Mouse (Mus musculus): ENCODE measurements around the gene Trp53rka. TPM values are rescaled to one million over a fixed set of nuclear protein-coding genes. Genes with fewer than 3 reads are reported as not detected.

Trp53rka gene
- 10.1 and 11.5 TPM in 2 replicates for polyA plus RNA-seq (2012; rRNA removed)

DNA sequence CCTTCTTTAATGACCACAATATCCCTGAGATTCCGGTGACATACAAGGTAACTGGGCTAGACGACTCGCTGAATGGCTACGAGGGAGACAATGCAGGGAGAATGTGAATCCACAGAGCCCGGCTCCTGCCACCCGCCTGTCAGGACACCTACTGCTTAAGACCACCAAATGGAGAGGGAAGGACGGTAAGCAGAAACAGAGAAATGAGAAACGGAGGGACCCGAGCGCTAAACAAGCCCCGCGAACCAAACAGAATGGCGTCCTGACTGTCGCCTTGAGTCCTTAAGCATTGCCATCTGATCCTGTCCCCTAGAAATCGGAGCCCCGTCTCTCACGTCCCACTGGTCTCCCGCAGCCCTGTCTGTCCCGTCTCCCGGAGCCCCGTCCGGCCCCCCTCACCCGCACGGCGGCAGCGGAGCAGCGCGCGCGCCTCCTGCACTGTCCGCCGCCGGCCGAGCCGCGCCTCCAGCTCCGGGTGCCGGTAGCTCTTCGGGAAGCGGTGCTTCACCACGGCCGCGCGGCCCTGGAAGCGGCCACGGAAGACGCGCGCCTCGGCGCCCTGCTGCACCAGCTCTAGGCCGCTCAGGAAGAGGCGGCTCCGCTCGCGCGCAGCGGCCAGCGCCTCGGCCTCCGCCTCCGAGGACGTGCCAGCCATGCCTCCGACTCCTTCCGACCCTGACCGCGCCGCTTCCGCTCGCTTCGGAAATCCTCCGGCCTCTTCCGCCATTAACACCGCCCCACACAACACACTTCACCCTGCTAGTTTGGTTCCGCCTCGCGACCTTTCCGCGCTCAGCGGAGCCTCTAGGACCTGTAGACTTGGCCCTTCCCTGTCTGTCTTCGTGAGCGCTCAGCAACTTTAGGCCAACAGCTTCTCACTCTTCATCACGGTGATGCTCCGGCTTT, at the start of gene Trp53rka:
Gene Trp53rka (minus strand): TSS at position 677 of the 906 bp plus-strand sequence.
- H3K27me3 ChIP-seq (ENCODE audit: control insufficient read depth, insufficient read depth, low read length): no peaks in the 10 kb centered on the region
- H3K27ac ChIP-seq (ENCODE audit: insufficient read depth, low read depth, low read length): no peak within 1 kb of the TSS
- H3K4me1 ChIP-seq (ENCODE audit: control insufficient read depth, insufficient read depth, insufficient read length, low read length): peaks cover 10% of the 10 kb centered on the region
- peaks cover 6% of the 10 kb centered on the region for H3K36me3 ChIP-seq (ENCODE audit: control insufficient read depth, insufficient read depth, low read length)
- TF ChIP-seq CTCF (IDR thresholded peaks at IDR 0.05; ENCODE audit: extremely low read depth, insufficient read length, insufficient replicate concordance, low read depth, low read length): no peak
- peak; percentile 44; the same call in 1 of the 2 replicates for TF ChIP-seq POLR2A (IDR thresholded peaks at IDR 0.05; ENCODE audit: low read depth, low read length)
- peak within 1 kb of the TSS; percentile 67 for H3K4me3 ChIP-seq (ENCODE audit: low read depth, low read length)
- WGBS: under 1% methylated on average over 84 of the region's 84 CpGs

DNA sequence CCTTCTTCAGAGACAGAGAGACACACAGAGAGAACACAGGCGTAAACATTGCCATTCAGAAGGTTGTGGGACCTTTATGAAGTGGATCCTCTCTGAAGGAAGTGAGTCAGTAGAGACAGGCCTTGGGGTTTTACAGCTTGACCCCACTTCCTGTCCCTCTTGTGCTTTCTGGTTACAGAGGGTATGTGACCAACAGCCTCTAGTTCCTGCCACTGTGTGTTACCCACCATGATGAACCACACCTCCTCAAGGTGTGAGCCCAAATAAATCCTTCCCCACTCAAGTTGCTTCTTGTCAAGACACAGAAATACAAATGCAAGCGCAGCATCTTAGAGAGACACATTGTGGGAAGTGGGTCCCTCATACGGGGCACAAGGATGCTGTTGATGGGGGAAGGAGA, 47.9 kb upstream of the Trp53rka start:
- Histone ChIP-seq H3K36me3 (ENCODE audit: control insufficient read depth, insufficient read depth, low read length) (no peaks in the 10 kb centered on the region), H3K27ac (ENCODE audit: insufficient read depth, low read depth, low read length) (no peak overlapping the region), H3K4me1 (ENCODE audit: control insufficient read depth, insufficient read depth, insufficient read length, low read length) (no peaks in the 10 kb centered on the region), H3K27me3 (ENCODE audit: control insufficient read depth, insufficient read depth, low read length) (no peaks in the 10 kb centered on the region), H3K4me3 (ENCODE audit: low read depth, low read length) (no peak overlapping the region)
- TF ChIP-seq CTCF (IDR thresholded peaks at IDR 0.05; ENCODE audit: extremely low read depth, insufficient read length, insufficient replicate concordance, low read depth, low read length): no peak
- 82% methylated on average over 3 of the region's 3 CpGs for WGBS

DNA sequence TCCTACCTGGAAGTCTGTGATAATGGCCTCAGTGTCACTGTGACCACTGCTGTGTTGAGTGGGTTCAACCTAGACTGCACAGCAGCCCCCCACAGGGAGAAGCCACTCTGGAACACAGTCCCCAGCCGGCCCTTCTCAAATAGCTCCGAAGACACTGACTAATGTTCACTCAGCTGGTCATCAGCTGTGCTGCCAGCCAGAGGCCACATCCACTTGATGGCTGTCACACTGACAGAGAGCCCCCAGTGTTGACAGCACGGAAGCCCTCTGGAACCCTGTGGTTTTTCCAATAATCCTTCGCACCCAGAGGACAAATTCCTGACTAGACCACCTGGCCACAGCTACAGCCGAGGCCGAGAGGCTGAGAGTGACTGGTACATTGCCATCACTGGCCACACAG, 40.7 kb upstream of the Trp53rka start:
- no peak for TF ChIP-seq CTCF (IDR thresholded peaks at IDR 0.05; ENCODE audit: extremely low read depth, insufficient read length, insufficient replicate concordance, low read depth, low read length)
- H3K4me1 ChIP-seq (ENCODE audit: control insufficient read depth, insufficient read depth, insufficient read length, low read length): no peaks in the 10 kb centered on the region
- no peak overlapping the region for H3K27ac ChIP-seq (ENCODE audit: insufficient read depth, low read depth, low read length)
- 77% methylated on average over 6 of the region's 6 CpGs for WGBS
- H3K27me3 ChIP-seq (ENCODE audit: control insufficient read depth, insufficient read depth, low read length): no peaks in the 10 kb centered on the region
- H3K4me3 ChIP-seq (ENCODE audit: low read depth, low read length): no peak overlapping the region
- H3K36me3 ChIP-seq (ENCODE audit: control insufficient read depth, insufficient read depth, low read length): no peaks in the 10 kb centered on the region

DNA sequence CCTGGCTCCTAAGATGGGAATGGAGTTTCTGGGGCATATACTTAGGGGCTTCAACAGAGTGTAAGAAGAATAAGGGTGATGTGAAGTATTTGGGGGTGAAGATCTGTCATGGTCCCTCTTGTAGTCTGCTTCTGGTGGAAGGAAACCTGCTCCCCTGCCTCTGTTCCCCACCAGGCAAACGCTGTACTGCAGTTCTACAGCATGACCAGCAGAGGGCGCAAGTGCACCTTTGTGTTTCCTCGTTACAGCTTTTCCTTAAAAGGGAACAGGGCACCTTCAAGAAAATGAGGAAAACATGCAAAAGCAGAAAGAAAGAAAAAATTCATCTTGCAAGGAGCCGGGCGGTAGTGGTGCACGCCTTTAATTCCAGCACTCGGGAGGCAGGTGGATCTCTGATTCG, 36.0 kb upstream of the Trp53rka start:
- no peak overlapping the region for H3K27ac ChIP-seq (ENCODE audit: insufficient read depth, low read depth, low read length)
- TF ChIP-seq CTCF (IDR thresholded peaks at IDR 0.05; ENCODE audit: extremely low read depth, insufficient read length, insufficient replicate concordance, low read depth, low read length) (peak; percentile 90; the same call in 1 of the 2 replicates), POLR2A (IDR thresholded peaks at IDR 0.05; ENCODE audit: low read depth, low read length) (no peak)
- no peaks in the 10 kb centered on the region for H3K27me3 ChIP-seq (ENCODE audit: control insufficient read depth, insufficient read depth, low read length)
- H3K4me3 ChIP-seq (ENCODE audit: low read depth, low read length): no peak overlapping the region
- H3K4me1 ChIP-seq (ENCODE audit: control insufficient read depth, insufficient read depth, insufficient read length, low read length): no peaks in the 10 kb centered on the region
- no peaks in the 10 kb centered on the region for H3K36me3 ChIP-seq (ENCODE audit: control insufficient read depth, insufficient read depth, low read length)
- 16% methylated on average over 8 of the region's 8 CpGs for WGBS

DNA sequence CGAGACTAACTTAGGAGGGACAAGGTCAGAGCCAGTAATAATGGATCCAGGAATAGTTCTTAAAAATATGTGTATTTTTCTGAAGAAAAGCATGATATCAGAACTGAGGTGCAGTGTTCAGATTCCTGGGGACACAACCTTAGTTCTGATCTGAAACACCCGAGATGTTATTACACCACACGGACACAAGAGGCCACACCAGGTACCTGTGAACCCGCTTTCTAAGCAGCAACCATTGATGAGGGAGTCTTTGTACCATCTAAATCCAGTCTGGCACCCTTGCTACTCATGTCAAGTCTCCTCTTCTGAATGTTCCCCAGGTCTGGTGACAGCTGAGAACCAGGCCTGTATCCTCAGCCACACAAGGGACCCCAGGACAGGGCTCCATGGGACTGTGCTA, 32.5 kb upstream of the Trp53rka start:
- no peak for TF ChIP-seq POLR2A (IDR thresholded peaks at IDR 0.05; ENCODE audit: low read depth, low read length)
- no peak for TF ChIP-seq CTCF (IDR thresholded peaks at IDR 0.05; ENCODE audit: extremely low read depth, insufficient read length, insufficient replicate concordance, low read depth, low read length)
- WGBS: 46% methylated on average over 4 of the region's 4 CpGs
- H3K36me3 ChIP-seq (ENCODE audit: control insufficient read depth, insufficient read depth, low read length): no peaks in the 10 kb centered on the region
- H3K27me3 ChIP-seq (ENCODE audit: control insufficient read depth, insufficient read depth, low read length): no peaks in the 10 kb centered on the region
- no peaks in the 10 kb centered on the region for H3K4me1 ChIP-seq (ENCODE audit: control insufficient read depth, insufficient read depth, insufficient read length, low read length)
- no peak overlapping the region for H3K4me3 ChIP-seq (ENCODE audit: low read depth, low read length)
- H3K27ac ChIP-seq (ENCODE audit: insufficient read depth, low read depth, low read length): no peak overlapping the region

DNA sequence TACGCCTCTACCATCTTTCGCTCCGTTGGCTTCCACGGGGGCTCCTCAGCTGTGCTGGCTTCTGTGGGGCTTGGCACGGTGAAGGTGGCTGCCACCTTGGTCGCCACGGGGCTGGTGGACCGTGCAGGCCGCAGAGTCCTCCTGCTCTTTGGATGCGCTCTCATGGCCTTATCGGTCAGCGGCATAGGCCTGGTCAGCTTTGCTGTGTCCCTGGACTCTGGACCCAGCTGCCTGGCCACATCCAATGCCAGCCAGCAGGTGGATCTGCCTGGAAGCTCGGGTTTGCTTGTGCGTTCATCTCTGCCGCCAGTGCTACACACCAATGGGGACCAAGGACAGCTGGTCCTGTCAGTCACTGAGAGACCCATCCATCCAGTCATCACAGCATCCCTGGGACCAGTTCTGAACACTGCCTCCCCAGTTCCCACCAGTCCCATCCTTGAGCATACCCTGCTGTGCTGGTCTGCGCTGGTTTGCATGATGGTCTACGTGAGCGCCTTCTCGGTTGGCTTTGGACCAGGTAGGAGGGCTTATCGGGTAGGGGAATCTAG, 22.1 kb upstream of the Trp53rka start:
- Histone ChIP-seq H3K36me3 (ENCODE audit: control insufficient read depth, insufficient read depth, low read length) (no peaks in the 10 kb centered on the region), H3K27me3 (ENCODE audit: control insufficient read depth, insufficient read depth, low read length) (no peaks in the 10 kb centered on the region), H3K27ac (ENCODE audit: insufficient read depth, low read depth, low read length) (no peak overlapping the region), H3K4me1 (ENCODE audit: control insufficient read depth, insufficient read depth, insufficient read length, low read length) (peaks cover 8% of the 10 kb centered on the region; the same call in 1 of the 2 replicates), H3K4me3 (ENCODE audit: low read depth, low read length) (no peak overlapping the region)
- TF ChIP-seq CTCF (IDR thresholded peaks at IDR 0.05; ENCODE audit: extremely low read depth, insufficient read length, insufficient replicate concordance, low read depth, low read length): no peak
- no peak for TF ChIP-seq POLR2A (IDR thresholded peaks at IDR 0.05; ENCODE audit: low read depth, low read length)
- WGBS: 95% methylated on average over 20 of the region's 20 CpGs

DNA sequence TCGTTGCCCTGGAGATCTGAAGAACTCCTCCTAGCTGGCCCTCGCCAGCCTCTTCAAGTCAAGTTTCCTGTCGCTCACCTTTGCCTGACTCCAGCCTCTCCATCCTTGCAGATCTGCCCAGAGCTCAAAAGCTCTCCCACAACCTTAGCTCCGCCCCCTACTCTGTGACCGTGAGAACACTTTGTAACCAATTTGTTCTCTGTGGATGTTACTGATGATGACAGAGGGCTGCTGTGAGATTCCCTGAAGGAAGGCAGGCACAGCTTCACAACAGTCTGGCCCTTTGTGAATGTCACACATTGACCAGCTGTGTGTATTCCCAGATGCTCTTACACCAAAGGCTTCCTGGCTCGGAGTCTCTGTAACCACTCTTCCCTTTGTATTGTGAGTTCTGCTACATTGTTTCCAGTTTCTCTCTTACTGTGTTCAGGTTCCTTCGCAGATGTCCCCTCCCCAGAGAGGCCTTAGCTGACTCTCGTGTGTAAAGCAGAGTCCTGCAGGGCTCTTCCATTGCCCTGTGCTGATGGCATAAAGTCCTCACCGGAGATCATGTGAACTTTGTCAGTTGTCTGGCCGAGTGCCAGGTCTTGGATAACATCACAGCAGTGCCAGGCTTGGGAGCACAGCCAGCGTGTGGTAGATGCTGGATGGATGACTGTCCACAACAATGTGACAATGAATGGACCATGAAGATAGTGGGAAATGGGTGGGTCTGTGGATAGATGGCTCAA, 19.9 kb upstream of the Trp53rka start:
- TF ChIP-seq CTCF (IDR thresholded peaks at IDR 0.05; ENCODE audit: extremely low read depth, insufficient read length, insufficient replicate concordance, low read depth, low read length) (no peak), POLR2A (IDR thresholded peaks at IDR 0.05; ENCODE audit: low read depth, low read length) (no peak)
- 17% methylated on average over 11 of the region's 11 CpGs for WGBS

More for the DNA sequence above, 19.9 kb upstream of the Trp53rka start:
- no peak overlapping the region for H3K27ac ChIP-seq (ENCODE audit: insufficient read depth, low read depth, low read length)
- peaks cover 8% of the 10 kb centered on the region; the same call in 1 of the 2 replicates for H3K4me1 ChIP-seq (ENCODE audit: control insufficient read depth, insufficient read depth, insufficient read length, low read length)
- no peaks in the 10 kb centered on the region for H3K27me3 ChIP-seq (ENCODE audit: control insufficient read depth, insufficient read depth, low read length)
- H3K4me3 ChIP-seq (ENCODE audit: low read depth, low read length): no peak overlapping the region
- H3K36me3 ChIP-seq (ENCODE audit: control insufficient read depth, insufficient read depth, low read length): no peaks in the 10 kb centered on the region
